10 mouse cellular contexts compared by ENCODE assay signal in genomic region chr4:152349837-152350381, GRCm38 (mm10). TPM values are rescaled to one million over a fixed set of nuclear protein-coding genes. Genes with fewer than 3 reads are reported as not detected.
DNase-seq lines count a peak whose midpoint lies in the region; ATAC-seq lines count a peak whose summit lies in the region.
"Had no signal": no experiment of that assay in that cellular context is flagged by ENCODE, and none has a peak within 500 bp of the region (broad histone marks: within the 10 kb centered on the region; RNA-seq: fewer than 3 reads in every experiment).

No protein-coding gene starts in this region.

- H3K4me1 ChIP-seq in embryonic facial prominence, embryonic 13.5 days: peaks cover 11% of the 10 kb centered on the region
- peaks cover 60% of the 10 kb centered on the region for H3K4me1 ChIP-seq in neural tube, embryonic 13.5 days (replicated peaks)

- no peak for ATAC-seq in embryonic facial prominence, embryonic 13.5 days (ENCODE audit: insufficient number of reproducible peaks, insufficient read depth, low FRiP score, low TSS enrichment, low read depth)
- ATAC-seq in neural tube, embryonic 13.5 days (ENCODE audit: low read depth): peak; percentile 59
- ATAC-seq in erythroid progenitor cell, adult 5-6 weeks (replicated peaks; ENCODE audit: low FRiP score, poor library complexity, severe bottlenecking): no peak

- no peak overlapping the region for H3K4me3 ChIP-seq in embryonic facial prominence, embryonic 13.5 days
- peak overlapping the region; percentile 13; the same call in 1 of the 2 replicates for H3K4me3 ChIP-seq in neural tube, embryonic 13.5 days
- H3K4me3 ChIP-seq: heart, embryonic 13.5 days; liver, embryonic 13.5 days had no signal

- 14% methylated on average over 17 of the region's 17 CpGs for WGBS in embryonic facial prominence, embryonic 13.5 days
- WGBS in neural tube, embryonic 13.5 days: 5% methylated on average over 15 of the region's 17 CpGs

- H3K36me3 ChIP-seq in embryonic facial prominence, embryonic 13.5 days: no peaks in the 10 kb centered on the region
- H3K36me3 ChIP-seq in neural tube, embryonic 13.5 days: peaks cover 4% of the 10 kb centered on the region; the same call in 1 of the 2 replicates
- H3K36me3 ChIP-seq: heart, embryonic 13.5 days; liver, embryonic 13.5 days had no signal

- H3K4me2 ChIP-seq in embryonic facial prominence, embryonic 13.5 days: peak overlapping the region; percentile 39
- H3K4me2 ChIP-seq in neural tube, embryonic 13.5 days: peak overlapping the region; percentile 50
- H3K4me2 ChIP-seq: heart, embryonic 13.5 days; liver, embryonic 13.5 days had no signal

- peak; percentile 85 for DNase-seq in R1 (ENCODE audit: low read depth, low spot score)
- DNase-seq in induced T-regulatory cell, adult 2 months (ENCODE audit: low read depth): peak; percentile 38
- DNase-seq in heart, postnatal 14 days: no peak
- DNase-seq in gastrocnemius, postnatal 14 days: no peak
- DNase-seq: adrenal gland, postnatal 10 days; liver, embryonic 13.5 days had no signal

- no peak overlapping the region for H3K27ac ChIP-seq in embryonic facial prominence, embryonic 13.5 days
- H3K27ac ChIP-seq in neural tube, embryonic 13.5 days (replicated peaks): peak overlapping the region; percentile 89
- H3K27ac ChIP-seq: heart, embryonic 13.5 days; liver, embryonic 13.5 days had no signal

- no peaks in the 10 kb centered on the region for H3K9me3 ChIP-seq in embryonic facial prominence, embryonic 13.5 days
- H3K9me3 ChIP-seq in neural tube, embryonic 13.5 days: no peaks in the 10 kb centered on the region
- H3K9me3 ChIP-seq: heart, embryonic 13.5 days; liver, embryonic 13.5 days had no signal

- intact Hi-C loops in heart, postnatal 14 days (cut with DNase I): no loop called here
- intact Hi-C loops in gastrocnemius, postnatal 14 days (cut with DNase I; ENCODE audit: low total_unique reads): no loop called here

- no peak overlapping the region for H3K9ac ChIP-seq in embryonic facial prominence, embryonic 13.5 days
- peak overlapping the region; percentile 65 for H3K9ac ChIP-seq in neural tube, embryonic 13.5 days
- H3K9ac ChIP-seq: heart, embryonic 13.5 days; liver, embryonic 13.5 days had no signal

- H3K27me3 ChIP-seq in embryonic facial prominence, embryonic 13.5 days: peaks cover 61% of the 10 kb centered on the region
- H3K27me3 ChIP-seq in neural tube, embryonic 13.5 days: peaks cover 45% of the 10 kb centered on the region

RNA-seq across cellular contexts. Expression of gene Chd5, which starts 11.5 kb away (rescaled TPM):
- 2.5 and 2.6 TPM in 2 replicates for polyA plus RNA-seq in embryonic facial prominence, embryonic 13.5 days (2015; fragmentation: Nextera tagmentation; extraction: Ambion mirVana)
- 26.0 and 30.8 TPM in 2 replicates for polyA plus RNA-seq in neural tube, embryonic 13.5 days (2015; fragmentation: Nextera tagmentation; extraction: Ambion mirVana)
- not detected in 2 replicates for total RNA-seq in erythroid progenitor cell, adult 5-6 weeks (2015; ENCODE audit: low replicate concordance)
- not detected in 2 replicates for total RNA-seq in erythroid progenitor cell, adult 5-6 weeks (2017; ENCODE audit: low replicate concordance)
- total RNA-seq in heart, postnatal 14 days (2021): under 1 TPM; 0.10 to 0.60 TPM
- under 1 TPM; 0.11 to 0.45 TPM for total RNA-seq in gastrocnemius, postnatal 14 days (2021)

RNA-seq across cellular contexts. Expression of gene Rpl22, which starts 24.4 kb away (rescaled TPM):
- 447 and 449 TPM in 2 replicates for polyA plus RNA-seq in embryonic facial prominence, embryonic 13.5 days (2015; fragmentation: Nextera tagmentation; extraction: Ambion mirVana)
- polyA plus RNA-seq in neural tube, embryonic 13.5 days (2015; fragmentation: Nextera tagmentation; extraction: Ambion mirVana): 198 and 217 TPM in 2 replicates
- total RNA-seq in erythroid progenitor cell, adult 5-6 weeks (2015; ENCODE audit: low replicate concordance): 429 and 481 TPM in 2 replicates
- total RNA-seq in erythroid progenitor cell, adult 5-6 weeks (2017; ENCODE audit: low replicate concordance): 506 and 514 TPM in 2 replicates
- total RNA-seq in heart, postnatal 14 days (2021): 100 to 1,000 TPM; 223 to 252 TPM
- 100 to 1,000 TPM; 233 to 251 TPM for total RNA-seq in gastrocnemius, postnatal 14 days (2021)

RNA-seq across cellular contexts. Expression of gene Rnf207, which starts 31.1 kb away (rescaled TPM):
- polyA plus RNA-seq in embryonic facial prominence, embryonic 13.5 days (2015; fragmentation: Nextera tagmentation; extraction: Ambion mirVana): 0.72 and 1.3 TPM in 2 replicates
- 6.3 and 10.4 TPM in 2 replicates for polyA plus RNA-seq in neural tube, embryonic 13.5 days (2015; fragmentation: Nextera tagmentation; extraction: Ambion mirVana)
- total RNA-seq in erythroid progenitor cell, adult 5-6 weeks (2015; ENCODE audit: low replicate concordance): not detected in 2 replicates
- not detected in 2 replicates for total RNA-seq in erythroid progenitor cell, adult 5-6 weeks (2017; ENCODE audit: low replicate concordance)
- total RNA-seq in heart, postnatal 14 days (2021): 10 to 100 TPM; 84.5 to 95.8 TPM
- not detected for total RNA-seq in gastrocnemius, postnatal 14 days (2021)

RNA-seq across cellular contexts. Expression of gene Icmt, which starts 52.9 kb away (rescaled TPM):
- polyA plus RNA-seq in embryonic facial prominence, embryonic 13.5 days (2015; fragmentation: Nextera tagmentation; extraction: Ambion mirVana): 23.5 and 26.6 TPM in 2 replicates
- polyA plus RNA-seq in neural tube, embryonic 13.5 days (2015; fragmentation: Nextera tagmentation; extraction: Ambion mirVana): 17.9 and 21.7 TPM in 2 replicates
- total RNA-seq in erythroid progenitor cell, adult 5-6 weeks (2015; ENCODE audit: low replicate concordance): 8.0 and 24.5 TPM in 2 replicates
- total RNA-seq in erythroid progenitor cell, adult 5-6 weeks (2017; ENCODE audit: low replicate concordance): 14.2 TPM in 2 replicates
- 10 to 100 TPM; 25.9 to 27.2 TPM for total RNA-seq in heart, postnatal 14 days (2021)
- total RNA-seq in gastrocnemius, postnatal 14 days (2021): 10 to 100 TPM; 16.0 to 19.0 TPM

RNA-seq across cellular contexts. Expression of gene Hes3, which starts 58.4 kb away (rescaled TPM):
- not detected in 2 replicates for polyA plus RNA-seq in embryonic facial prominence, embryonic 13.5 days (2015; fragmentation: Nextera tagmentation; extraction: Ambion mirVana)
- 0.24 and 0.26 TPM in 2 replicates for polyA plus RNA-seq in neural tube, embryonic 13.5 days (2015; fragmentation: Nextera tagmentation; extraction: Ambion mirVana)
- total RNA-seq in erythroid progenitor cell, adult 5-6 weeks (2015; ENCODE audit: low replicate concordance): not detected in 2 replicates
- total RNA-seq in erythroid progenitor cell, adult 5-6 weeks (2017; ENCODE audit: low replicate concordance): not detected in 2 replicates
- total RNA-seq in heart, postnatal 14 days (2021): not detected
- not detected for total RNA-seq in gastrocnemius, postnatal 14 days (2021)
- total RNA-seq: adrenal gland, postnatal 10 days had no signal
- polyA plus RNA-seq: heart, embryonic 13.5 days; liver, embryonic 13.5 days had no signal

Comparison
In these comparisons a context has a peak if more than half of its experiments do, and no peak if none do; other contexts are left out.
1. DNase-seq: peak in R1 (single experiment) and induced T-regulatory cell, adult 2 months (single experiment); none in heart, postnatal 14 days (0 of 2) and gastrocnemius, postnatal 14 days (single experiment).
2. RNA of gene Rnf207, which starts 31.1 kb away (total RNA-seq): 84.5 to 95.8 TPM in heart, postnatal 14 days; not detected in gastrocnemius, postnatal 14 days and not detected in erythroid progenitor cell, adult 5-6 weeks; every median in the first group is over 10 times any median in the second.